Mouse (Mus musculus) testis, adult 2 months (tissue): ENCODE data around the gene 4933409G03Rik.
"Not testable (repeated sequence)": the region's sequence is repeated elsewhere in the genome, so short reads cannot be mapped to it uniquely, and the experiment has no call there.

ENCODE experiments used
- CTCF ChIP-seq: fragments of 200-500 bp; IDR thresholded peaks from 2 replicates; pipeline ENCODE4 v1.5.1; 2012; ENCODE audit warnings: low read depth, mild to moderate bottlenecking, inconsistent platforms, low read length, moderate library complexity; ENCODE audit not compliant: control insufficient read depth, insufficient read depth, insufficient replicate concordance
- POLR2A ChIP-seq: fragments of 200-500 bp; IDR thresholded peaks from 2 replicates; pipeline ENCODE4 v1.6.1; 2012; ENCODE audit warnings: low read depth, mild to moderate bottlenecking, inconsistent platforms, low read length, moderate library complexity; ENCODE audit not compliant: control insufficient read depth

- TF ChIP-seq POLR2A, CTCF: not testable (repeated sequence)
Measured at GRCm38 (mm10) chr2:68656186-68656585, 74.0 kb downstream of the 4933409G03Rik start, which contains the start of gene 4932414N04Rik.
